13 mouse cellular contexts compared by ENCODE assay signal in genomic region chr4:129580347-129580746, GRCm38 (mm10). TPM values are rescaled to one million over a fixed set of nuclear protein-coding genes. Genes with fewer than 3 reads are reported as not detected.
DNase-seq lines count a peak whose midpoint lies in the region; ATAC-seq lines count a peak whose summit lies in the region.
"Had no signal": no experiment of that assay in that cellular context is flagged by ENCODE, and none has a peak within 500 bp of the region (broad histone marks: within the 10 kb centered on the region; RNA-seq: fewer than 3 reads in every experiment).

No protein-coding gene starts in this region.

- H3K4me3 ChIP-seq in heart, embryonic 12.5 days, result no peak overlapping the region
- no peak overlapping the region for H3K4me3 ChIP-seq in midbrain, embryonic 10.5 days
- H3K4me3 ChIP-seq: embryonic facial prominence, embryonic 12.5 days; hindbrain, embryonic 15.5 days; liver, embryonic 15.5 days; stomach, embryonic 15.5 days had no signal

- no peak overlapping the region for H3K9ac ChIP-seq in heart, embryonic 12.5 days
- H3K9ac ChIP-seq: embryonic facial prominence, embryonic 12.5 days; hindbrain, embryonic 15.5 days; liver, embryonic 15.5 days; stomach, embryonic 15.5 days had no signal

- no peaks in the 10 kb centered on the region for H3K27me3 ChIP-seq in heart, embryonic 12.5 days (replicated peaks)
- H3K27me3 ChIP-seq in midbrain, embryonic 10.5 days (ENCODE audit: low read depth, poor library complexity, severe bottlenecking), result 0 out of 2 replicates have a peak, but pooled peaks cover 5% of the 10 kb centered on the region
- H3K27me3 ChIP-seq: embryonic facial prominence, embryonic 12.5 days; hindbrain, embryonic 15.5 days; stomach, embryonic 15.5 days had no signal

- no peak for ATAC-seq in heart, embryonic 12.5 days (ENCODE audit: insufficient number of reproducible peaks, low FRiP score)

- WGBS in heart, embryonic 12.5 days, result 59% methylated on average over 7 of the region's 7 CpGs
- 83% methylated on average over 7 of the region's 7 CpGs for WGBS in midbrain, embryonic 10.5 days

- DNase-seq in heart, adult 9 months (ENCODE audit: low spot score in 2 of 2), result no peak
- DNase-seq in spleen, adult 18-20 months, result peak; percentile 36 to 45
- no peak for DNase-seq in spleen, postnatal 4 days (ENCODE audit: low spot score in 2 of 2)
- peak; percentile 42 for DNase-seq in cerebellum, adult 8-10 months
- peak; percentile 80 for DNase-seq in thymus, postnatal 14 days
- no peak for DNase-seq in midbrain, embryonic 10.5 days (ENCODE audit: low spot score)
- no peak for DNase-seq in adrenal gland, postnatal 4 days (ENCODE audit: low spot score in 2 of 2)
- DNase-seq: adrenal gland, postnatal 10 days had no signal

- no peaks in the 10 kb centered on the region for H3K36me3 ChIP-seq in heart, embryonic 12.5 days
- no peaks in the 10 kb centered on the region for H3K36me3 ChIP-seq in midbrain, embryonic 10.5 days
- H3K36me3 ChIP-seq: embryonic facial prominence, embryonic 12.5 days; hindbrain, embryonic 15.5 days; liver, embryonic 15.5 days; stomach, embryonic 15.5 days had no signal

- H3K4me1 ChIP-seq in heart, embryonic 12.5 days (replicated peaks), result peaks cover 12% of the 10 kb centered on the region
- H3K4me1 ChIP-seq in midbrain, embryonic 10.5 days, result peaks cover 28% of the 10 kb centered on the region
- H3K4me1 ChIP-seq: embryonic facial prominence, embryonic 12.5 days had no signal

- H3K4me2 ChIP-seq in heart, embryonic 12.5 days, result no peak overlapping the region
- H3K4me2 ChIP-seq: embryonic facial prominence, embryonic 12.5 days; hindbrain, embryonic 15.5 days; liver, embryonic 15.5 days; stomach, embryonic 15.5 days had no signal

- no peaks in the 10 kb centered on the region for H3K9me3 ChIP-seq in heart, embryonic 12.5 days (replicated peaks)
- H3K9me3 ChIP-seq in midbrain, embryonic 10.5 days (replicated peaks), result no peaks in the 10 kb centered on the region
- H3K9me3 ChIP-seq: embryonic facial prominence, embryonic 12.5 days; hindbrain, embryonic 15.5 days; liver, embryonic 15.5 days; stomach, embryonic 15.5 days had no signal

- H3K27ac ChIP-seq in heart, embryonic 12.5 days (ENCODE audit: poor library complexity, severe bottlenecking), result peak overlapping the region; percentile 37; the same call in 1 of the 2 replicates
- no peak overlapping the region for H3K27ac ChIP-seq in midbrain, embryonic 10.5 days (replicated peaks)
- H3K27ac ChIP-seq: embryonic facial prominence, embryonic 12.5 days; hindbrain, embryonic 15.5 days; liver, embryonic 15.5 days; stomach, embryonic 15.5 days had no signal

RNA-seq across cellular contexts. Expression of gene Fam167b, which starts 2.0 kb away (rescaled TPM):
- 4.3 and 4.7 TPM in 2 replicates for polyA plus RNA-seq in heart, embryonic 12.5 days (2016; fragmentation: Nextera tagmentation; extraction: Ambion mirVana)
- polyA plus RNA-seq in midbrain, embryonic 10.5 days (2016; fragmentation: Nextera tagmentation; extraction: Ambion mirVana), result 0.50 and 1.5 TPM in 2 replicates
- 10 to 100 TPM; 30.9 to 33.5 TPM for total RNA-seq in adrenal gland, postnatal 4 days (2021)

RNA-seq across cellular contexts. Expression of gene Lck, which starts 6.9 kb away (rescaled TPM):
- 3.5 and 4.1 TPM in 2 replicates for polyA plus RNA-seq in heart, embryonic 12.5 days (2016; fragmentation: Nextera tagmentation; extraction: Ambion mirVana)
- polyA plus RNA-seq in midbrain, embryonic 10.5 days (2016; fragmentation: Nextera tagmentation; extraction: Ambion mirVana), result 4.7 and 7.2 TPM in 2 replicates
- 1 to 10 TPM; 8.7 to 9.7 TPM for total RNA-seq in adrenal gland, postnatal 4 days (2021)

RNA-seq across cellular contexts. Expression of gene Eif3i, which starts 20.1 kb away (rescaled TPM):
- polyA plus RNA-seq in heart, embryonic 12.5 days (2016; fragmentation: Nextera tagmentation; extraction: Ambion mirVana), result 155 and 156 TPM in 2 replicates
- polyA plus RNA-seq in midbrain, embryonic 10.5 days (2016; fragmentation: Nextera tagmentation; extraction: Ambion mirVana), result 261 and 293 TPM in 2 replicates
- total RNA-seq in adrenal gland, postnatal 4 days (2021), result 100 to 1,000 TPM; 187 to 188 TPM

RNA-seq across cellular contexts. Expression of gene Tmem234, which starts 20.1 kb away (rescaled TPM):
- 139 and 153 TPM in 2 replicates for polyA plus RNA-seq in heart, embryonic 12.5 days (2016; fragmentation: Nextera tagmentation; extraction: Ambion mirVana)
- 226 and 231 TPM in 2 replicates for polyA plus RNA-seq in midbrain, embryonic 10.5 days (2016; fragmentation: Nextera tagmentation; extraction: Ambion mirVana)
- total RNA-seq in adrenal gland, postnatal 4 days (2021), result 100 to 1,000 TPM; 111 to 114 TPM

RNA-seq across cellular contexts. Expression of gene Dcdc2b, which starts 33.7 kb away (rescaled TPM):
- polyA plus RNA-seq in heart, embryonic 12.5 days (2016; fragmentation: Nextera tagmentation; extraction: Ambion mirVana), result 0.82 and 1.4 TPM in 2 replicates
- 2.1 and 2.9 TPM in 2 replicates for polyA plus RNA-seq in midbrain, embryonic 10.5 days (2016; fragmentation: Nextera tagmentation; extraction: Ambion mirVana)
- 1 to 10 TPM; 2.9 to 3.3 TPM for total RNA-seq in adrenal gland, postnatal 4 days (2021)

Comparison
In these comparisons a context has a peak if more than half of its experiments do, and no peak if none do; other contexts are left out.
1. DNase-seq: peak in spleen, adult 18-20 months (2 of 2), cerebellum, adult 8-10 months (single experiment) and thymus, postnatal 14 days (single experiment); none in heart, adult 9 months (0 of 2), spleen, postnatal 4 days (0 of 2), midbrain, embryonic 10.5 days (single experiment) and adrenal gland, postnatal 4 days (0 of 2).